Mouse (Mus musculus) MEL (cell line): Measurements from ENCODE around the gene Serhl. TPM values are rescaled to one million over a fixed set of nuclear protein-coding genes. Genes with fewer than 3 reads are reported as not detected.
A peak's percentile ranks its signal among the peaks of the same experiment; 100 is the strongest.
"Not testable (repeated sequence)": the region's sequence is repeated elsewhere in the genome, so short reads cannot be mapped to it uniquely, and the experiment has no call there.

Experiments
- DNase-seq: peaks from one replicate; pipeline ENCODE4 v3.0.0; 2011; ENCODE audit warnings: low read depth, low spot score
- H3K27ac ChIP-seq: 2 replicates; pipeline ENCODE4 v1.5.1; 2012; ENCODE audit warnings: low read depth, mild to moderate bottlenecking, control low read depth, low read length, moderate library complexity; ENCODE audit not compliant: control insufficient read depth
- H3K27me3 ChIP-seq, 2 experiments: fragments of 150-350 bp in 1 of 2; sonication (generic) in 1 of 2; 2 replicates each; pipeline ENCODE4 v1.6.1; 2012; ENCODE audit warnings: low read length in 2 of 2, mild to moderate bottlenecking in 2 of 2, improper control_type of control experiment in 1 of 2, moderate library complexity in 1 of 2; ENCODE audit not compliant: insufficient read depth in 2 of 2, control insufficient read depth in 1 of 2
- H3K36me3 ChIP-seq, 2 experiments: 2 replicates each; pipeline ENCODE4 v1.6.1; 2012 to 2014; ENCODE audit warnings: low read length in 2 of 2, improper control_type of control experiment in 1 of 2, inconsistent platforms in 1 of 2, mild to moderate bottlenecking in 1 of 2; ENCODE audit not compliant: insufficient read depth in 2 of 2, control insufficient read depth in 1 of 2
- H3K4me1 ChIP-seq, 2 experiments: fragments of 150-350 bp in 1 of 2; sonication (generic) in 1 of 2; 2 replicates each; pipeline ENCODE4 v1.6.1; 2012; ENCODE audit warnings: low read length in 2 of 2, improper control_type of control experiment in 1 of 2, mild to moderate bottlenecking in 1 of 2; ENCODE audit not compliant: insufficient read depth in 2 of 2, control insufficient read depth in 1 of 2
- H3K4me3 ChIP-seq, 2 experiments: fragments of 150-350 bp in 1 of 2; sonication (generic) in 1 of 2; 2 replicates each; pipeline ENCODE4 v1.5.1; 2012; ENCODE audit warnings: low read depth in 2 of 2, low read length in 2 of 2, mild to moderate bottlenecking in 2 of 2, moderate library complexity in 2 of 2, control low read depth in 1 of 2, improper control_type of control experiment in 1 of 2; ENCODE audit not compliant: control insufficient read depth in 1 of 2, insufficient read depth in 1 of 2
- H3K79me2 ChIP-seq: 2 replicates; pipeline ENCODE4 v1.6.1; 2012; ENCODE audit warnings: mild to moderate bottlenecking, low read length, moderate library complexity; ENCODE audit not compliant: control insufficient read depth, poor library complexity, insufficient read depth
- H3K9ac ChIP-seq: 2 replicates; pipeline ENCODE4 v1.6.1; 2012; ENCODE audit warnings: low read depth, mild to moderate bottlenecking, control low read depth, low read length, moderate library complexity; ENCODE audit not compliant: control insufficient read depth, poor library complexity, severe bottlenecking
- H3K9me3 ChIP-seq: fragments of 150-350 bp; sonication (generic); replicated peaks from 2 replicates; pipeline ENCODE4 v1.6.1; 2012; ENCODE audit warnings: mild to moderate bottlenecking, low read length, improper control_type of control experiment, moderate library complexity; ENCODE audit not compliant: insufficient read depth
- BHLHE40 ChIP-seq: IDR thresholded peaks from 2 replicates; pipeline ENCODE4 v1.6.1; 2012; ENCODE audit warnings: low read depth, mild to moderate bottlenecking, inconsistent platforms, low read length, improper control_type of control experiment, borderline replicate concordance
- CTCF ChIP-seq, 3 experiments: IDR thresholded peaks in 2 of 3; conservative IDR thresholded peaks in 1 of 3; 2 replicates each; pipeline ENCODE4 v1.5.1; 2011 to 2012; ENCODE audit warnings: low read length in 3 of 3, low read depth in 2 of 3, mild to moderate bottlenecking in 2 of 3, improper control_type of control experiment in 1 of 3, inconsistent platforms in 1 of 3, mixed read lengths in 1 of 3, moderate library complexity in 1 of 3; ENCODE audit not compliant: control insufficient read depth in 1 of 3, insufficient read depth in 1 of 3, poor library complexity in 1 of 3, severe bottlenecking in 1 of 3
- ETS1 ChIP-seq: IDR thresholded peaks from 2 replicates; pipeline ENCODE4 v1.6.1; 2012; ENCODE audit warnings: low read depth, mild to moderate bottlenecking, inconsistent platforms, low read length, improper control_type of control experiment, moderate library complexity
- GABPA ChIP-seq: IDR thresholded peaks from 2 replicates; pipeline ENCODE4 v1.6.1; 2012; ENCODE audit warnings: low read depth, mild to moderate bottlenecking, inconsistent platforms, low read length, improper control_type of control experiment, moderate library complexity
- GATA1 ChIP-seq: IDR thresholded peaks from 2 replicates; pipeline ENCODE4 v1.6.1; 2011; ENCODE audit warnings: low read depth, low read length, improper control_type of control experiment
- KAT2A ChIP-seq: conservative IDR thresholded peaks from 2 replicates; pipeline ENCODE4 v1.6.1; 2012; ENCODE audit warnings: low read depth, low read length, improper control_type of control experiment, inconsistent platforms
- MAFK ChIP-seq: IDR thresholded peaks from 2 replicates; pipeline ENCODE4 v1.6.1; 2011; ENCODE audit warnings: low read depth, mild to moderate bottlenecking, low read length, improper control_type of control experiment, borderline replicate concordance
- MEF2A ChIP-seq: IDR thresholded peaks from 2 replicates; pipeline ENCODE4 v1.6.1; 2014; ENCODE audit warnings: low read depth, mild to moderate bottlenecking, inconsistent platforms, low read length, improper control_type of control experiment; ENCODE audit not compliant: poor library complexity, insufficient replicate concordance, severe bottlenecking; ENCODE audit errors: extremely low read depth
- MYB ChIP-seq: IDR thresholded peaks from 2 replicates; pipeline ENCODE4 v1.6.1; 2011; ENCODE audit warnings: mild to moderate bottlenecking, low read depth, low read length, improper control_type of control experiment
- MYC ChIP-seq: IDR thresholded peaks from 2 replicates; pipeline ENCODE4 v1.6.1; 2011; ENCODE audit warnings: low read depth, mild to moderate bottlenecking, low read length, improper control_type of control experiment, moderate library complexity
- NRF1 ChIP-seq: IDR thresholded peaks from 2 replicates; pipeline ENCODE4 v1.6.1; 2014; ENCODE audit warnings: low read depth, mild to moderate bottlenecking, inconsistent platforms, low read length, improper control_type of control experiment, moderate library complexity; ENCODE audit not compliant: poor library complexity, insufficient read depth, severe bottlenecking
- RAD21 ChIP-seq: IDR thresholded peaks from 2 replicates; pipeline ENCODE4 v1.6.1; 2011; ENCODE audit warnings: mild to moderate bottlenecking, low read depth, low read length, improper control_type of control experiment
- RCOR1 ChIP-seq: IDR thresholded peaks from 2 replicates; pipeline ENCODE4 v1.6.1; 2012; ENCODE audit warnings: low read depth, mild to moderate bottlenecking, inconsistent platforms, low read length, improper control_type of control experiment
- SIN3A ChIP-seq: IDR thresholded peaks from 2 replicates; pipeline ENCODE4 v1.6.1; 2012; ENCODE audit warnings: low read length, improper control_type of control experiment, inconsistent platforms
- SMC3 ChIP-seq: IDR thresholded peaks from 2 replicates; pipeline ENCODE4 v1.6.1; 2011; ENCODE audit warnings: low read depth, low read length, improper control_type of control experiment
- TAL1 ChIP-seq: IDR thresholded peaks from 2 replicates; pipeline ENCODE4 v1.6.1; 2012; ENCODE audit warnings: mild to moderate bottlenecking, inconsistent platforms, low read length, moderate library complexity, mixed read lengths
- UBTF ChIP-seq: IDR thresholded peaks from 2 replicates; pipeline ENCODE4 v1.6.1; 2012; ENCODE audit warnings: low read depth, mild to moderate bottlenecking, inconsistent platforms, low read length, improper control_type of control experiment, moderate library complexity, borderline replicate concordance; ENCODE audit not compliant: insufficient read depth
- USF1 ChIP-seq: IDR thresholded peaks from 2 replicates; pipeline ENCODE4 v1.6.1; 2014; ENCODE audit warnings: low read depth, mild to moderate bottlenecking, inconsistent platforms, low read length, improper control_type of control experiment, moderate library complexity
- ZC3H11A ChIP-seq: IDR thresholded peaks from 2 replicates; pipeline ENCODE4 v1.6.1; 2012; ENCODE audit warnings: low read depth, mild to moderate bottlenecking, inconsistent platforms, low read length, improper control_type of control experiment
- ZNF384 ChIP-seq: IDR thresholded peaks from 2 replicates; pipeline ENCODE4 v1.6.1; 2012; ENCODE audit warnings: low read depth, mild to moderate bottlenecking, inconsistent platforms, low read length, improper control_type of control experiment
- polyA plus RNA-seq, 2 experiments: library from polyadenylated mRNA; stranded (reverse) in 1 of 2; unstranded in 1 of 2; fragments of >175 nt in 1 of 2; fragments of >200 nt in 1 of 2; gene quantifications; 2 replicates each; pipeline versions ENCODE4 v1.2.1 to v1.2.4; 2012; ENCODE audit warnings: low replicate concordance in 2 of 2, low read depth in 1 of 2; ENCODE audit not compliant: insufficient read length in 2 of 2, insufficient read depth in 1 of 2, missing spikeins in 1 of 2
- total RNA-seq: library from RNA; depleted of rRNA; stranded (reverse); fragments of 300-350 nt; gene quantifications from 2 replicates; pipeline ENCODE4 v1.2.3, GENCODE M21; 2012

Gene Serhl
- total and polyA plus RNA-seq, 3 experiments: 19.6 to 57.3 TPM; not detected in 1

DNA sequence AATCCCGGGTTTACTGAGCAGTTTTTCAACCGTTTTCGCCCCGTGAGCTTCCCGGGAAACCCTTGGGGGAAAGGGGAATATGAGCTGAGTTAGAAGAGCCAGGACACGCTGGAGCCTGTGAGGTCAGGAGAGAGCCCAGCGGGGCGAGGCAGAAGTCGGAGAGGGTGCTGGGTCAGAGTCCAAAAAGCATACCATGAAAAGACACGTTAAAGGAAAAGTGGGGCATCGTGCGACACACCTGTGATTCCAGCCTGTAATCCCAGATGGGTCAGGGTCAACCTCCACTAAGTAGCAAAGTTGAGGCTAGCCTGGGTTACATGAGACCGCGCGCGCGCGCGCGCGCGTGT, 46.0 kb upstream of the Serhl start:
- no peak overlapping the region for H3K4me3 ChIP-seq
- H3K36me3 ChIP-seq: no peaks in the 10 kb centered on the region
- no peaks in the 10 kb centered on the region for H3K27me3 ChIP-seq
- no peak overlapping the region for H3K9ac ChIP-seq
- no peak for DNase-seq
- no peaks in the 10 kb centered on the region for H3K9me3 ChIP-seq
- no peaks in the 10 kb centered on the region for H3K4me1 ChIP-seq
- TF ChIP-seq ZNF384 (no peak), ETS1 (no peak), KAT2A (no peak)
- H3K79me2 ChIP-seq: no peaks in the 10 kb centered on the region
- no peak overlapping the region for H3K27ac ChIP-seq

DNA sequence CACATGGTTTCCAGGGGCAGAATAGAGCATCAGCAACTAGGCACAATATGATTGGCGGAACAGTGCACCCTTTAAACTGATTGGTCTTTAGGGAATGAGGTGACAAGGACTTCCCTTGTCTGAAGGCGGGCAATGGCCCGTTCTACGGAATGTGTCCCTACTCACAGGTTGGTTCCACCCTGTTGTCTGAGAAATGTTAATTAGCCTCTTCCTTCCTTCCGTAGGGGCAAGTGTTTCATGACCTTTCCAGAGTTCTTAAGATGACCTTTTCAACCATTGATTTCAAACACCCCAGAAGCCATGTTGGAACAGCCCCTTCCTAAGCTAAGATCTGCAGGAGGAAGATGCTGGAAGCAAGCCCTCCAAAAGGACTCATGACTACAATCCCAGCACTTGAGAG, 43.7 kb upstream of the Serhl start:
- not testable (repeated sequence) for H3K4me1 ChIP-seq, H3K36me3 ChIP-seq, H3K27me3 ChIP-seq, H3K4me3 ChIP-seq, H3K9ac ChIP-seq, H3K79me2 ChIP-seq, H3K9me3 ChIP-seq, DNase-seq, H3K27ac ChIP-seq

GRCm38 (mm10) chr15:83046308-83046707, 43.0 kb upstream of the Serhl start:
- H3K27ac ChIP-seq: no peak overlapping the region
- no peaks in the 10 kb centered on the region for H3K4me1 ChIP-seq
- H3K4me3 ChIP-seq: no peak overlapping the region

DNA sequence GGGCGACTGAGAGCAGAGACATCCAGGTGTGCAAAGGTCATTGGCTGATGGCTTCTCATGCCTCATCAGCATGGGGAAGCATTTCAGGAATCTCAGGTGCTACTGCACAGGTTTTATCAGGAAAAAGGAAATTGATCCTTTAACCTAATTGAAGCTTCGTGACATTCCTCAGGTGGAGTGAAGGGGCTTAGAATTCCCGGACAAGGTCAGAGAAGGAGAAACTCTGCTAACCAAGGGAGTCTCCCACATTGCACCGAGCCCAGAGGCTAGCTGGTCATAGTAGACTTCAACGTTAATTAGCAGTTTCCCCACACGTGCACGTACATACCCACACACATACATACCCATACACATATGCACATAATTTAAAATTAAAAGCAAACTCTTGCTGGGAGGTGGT, 42.6 kb upstream of the Serhl start:
- TF ChIP-seq MYC (no peak), RCOR1 (no peak), MEF2A (no peak), GABPA (no peak), MYB (no peak), MAFK (no peak), TAL1 (no peak), SIN3A (no peak), USF1 (no peak), NRF1 (no peak), BHLHE40 (no peak), GATA1 (no peak), SMC3 (no peak)
- TF ChIP-seq, all 39 proteins: peak for 0
- Histone ChIP-seq H3K79me2 (no peaks in the 10 kb centered on the region), H3K4me3 (no peak overlapping the region), H3K36me3 (no peaks in the 10 kb centered on the region), H3K4me1 (no peaks in the 10 kb centered on the region), H3K9me3 (no peaks in the 10 kb centered on the region), H3K9ac (no peak overlapping the region), H3K27me3 (no peaks in the 10 kb centered on the region), H3K27ac (no peak overlapping the region)
- no peak for DNase-seq

More at GRCm38 (mm10) chr15:83046308-83046707, 43.0 kb upstream of the Serhl start:
- H3K27me3 ChIP-seq: no peaks in the 10 kb centered on the region
- H3K79me2 ChIP-seq: no peaks in the 10 kb centered on the region
- DNase-seq: peak; percentile 48
- no peaks in the 10 kb centered on the region for H3K9me3 ChIP-seq
- no peaks in the 10 kb centered on the region for H3K36me3 ChIP-seq
- TF ChIP-seq ZC3H11A (peak; percentile 58), UBTF (no peak), SMC3 (peak; percentile 69), RAD21 (peak; percentile 77), CTCF (IDR thresholded peaks at IDR 0.05 in 2 of 3, conservative IDR thresholded peaks at IDR 0.05 in 1 of 3; ENCODE audit: control insufficient read depth in 1 of 3, insufficient read depth in 1 of 3, low read depth in 2 of 3, low read length in 3 of 3, poor library complexity in 1 of 3, severe bottlenecking in 1 of 3) (peak; percentile 65 to 87 (median 74))
- TF ChIP-seq, all 39 proteins: peak for 4
- no peak overlapping the region for H3K9ac ChIP-seq
